22 mouse cellular contexts compared by ENCODE assay signal in genomic region chr9:66501248-66501647, GRCm38 (mm10).
"Had no signal": no experiment of that assay in that cellular context is flagged by ENCODE, and none has a peak within 500 bp of the region (broad histone marks: within the 10 kb centered on the region; RNA-seq: fewer than 3 reads in every experiment).

No protein-coding gene starts in this region.

- H3K4me1 ChIP-seq: intestine, embryonic 15.5 days; limb, embryonic 10.5 days; limb, embryonic 12.5 days had no signal

- DNase-seq: gastrocnemius, adult 2 months; gastrocnemius, postnatal 10 days; gastrocnemius, postnatal 25 days; heart, adult 2 months; heart, postnatal 10 days; heart, postnatal 4 days; kidney, adult 18-20 months; kidney, adult 8-10 months; kidney, postnatal 10 days; kidney, postnatal 25 days; kidney, postnatal 4 days; liver; liver, embryonic 13.5 days had no signal

- H3K9ac ChIP-seq: heart, embryonic 12.5 days; hindbrain, embryonic 12.5 days; hindbrain, embryonic 14.5 days; intestine, embryonic 15.5 days; limb, embryonic 12.5 days; liver, embryonic 13.5 days had no signal

- H3K4me2 ChIP-seq: heart, embryonic 12.5 days; hindbrain, embryonic 12.5 days; hindbrain, embryonic 14.5 days; intestine, embryonic 15.5 days; limb, embryonic 12.5 days; liver, embryonic 13.5 days had no signal

- H3K4me3 ChIP-seq: gastrocnemius, adult 2 months; heart, adult 2 months; heart, embryonic 10.5 days; heart, embryonic 12.5 days; hindbrain, embryonic 10.5 days; hindbrain, embryonic 12.5 days; intestine, embryonic 15.5 days; layer of hippocampus, adult 2 months; limb, embryonic 10.5 days; limb, embryonic 12.5 days; liver, embryonic 13.5 days had no signal

- H3K9me3 ChIP-seq: heart, embryonic 10.5 days; heart, embryonic 12.5 days; hindbrain, embryonic 10.5 days; hindbrain, embryonic 12.5 days; intestine, embryonic 15.5 days; limb, embryonic 10.5 days; limb, embryonic 12.5 days; liver, embryonic 13.5 days had no signal

- H3K27me3 ChIP-seq: heart, embryonic 12.5 days; hindbrain, embryonic 12.5 days; intestine, embryonic 15.5 days; limb, embryonic 12.5 days; liver, embryonic 13.5 days had no signal

- H3K27ac ChIP-seq: gastrocnemius, adult 2 months; heart, adult 2 months; heart, embryonic 10.5 days; hindbrain, embryonic 10.5 days; hindbrain, embryonic 12.5 days; hindbrain, embryonic 14.5 days; intestine, embryonic 15.5 days; limb, embryonic 10.5 days; limb, embryonic 12.5 days had no signal
